Mouse (Mus musculus) lung, embryonic 14.5 days (tissue): ENCODE measurements around the gene Abca1. TPM values are rescaled to one million over a fixed set of nuclear protein-coding genes. Genes with fewer than 3 reads are reported as not detected.
A peak's percentile ranks its signal among the peaks of the same experiment; 100 is the strongest.

Source experiments
- ATAC-seq: fragments of 200-750 bp; cut with Nextera tagmentation; 2 replicates; pipeline ENCODE4 v1.8.0; 2017; ENCODE audit warnings: mild to moderate bottlenecking, moderate TSS enrichment, moderate library complexity; ENCODE audit not compliant: insufficient read depth
- DNase-seq: peaks from one replicate; pipeline ENCODE4 v3.0.0-alpha.2; 2015
- H3K27ac ChIP-seq: fragments of 300-500 bp; sonication (generic); 2 replicates; pipeline ENCODE4 v1.5.1; 2014; ENCODE audit warnings: low read depth, mild to moderate bottlenecking, moderate library complexity
- H3K27me3 ChIP-seq: fragments of 300-500 bp; sonication (generic); 2 replicates; pipeline ENCODE4 v1.6.1; 2014; ENCODE audit warnings: low read length, control low read depth; ENCODE audit not compliant: insufficient read depth
- H3K36me3 ChIP-seq: fragments of 300-500 bp; sonication (generic); 2 replicates; pipeline ENCODE4 v1.6.1; 2014; ENCODE audit warnings: control low read depth; ENCODE audit not compliant: insufficient read depth
- H3K4me1 ChIP-seq: fragments of 300-500 bp; sonication (generic); 2 replicates; pipeline ENCODE4 v1.6.1; 2014; ENCODE audit warnings: antibody characterized with exemption, control low read depth; ENCODE audit not compliant: insufficient read depth
- H3K4me2 ChIP-seq: fragments of 300-500 bp; sonication (generic); 2 replicates; pipeline ENCODE4 v1.6.1; 2014; ENCODE audit warnings: mild to moderate bottlenecking
- H3K4me3 ChIP-seq: fragments of 300-500 bp; sonication (generic); 2 replicates; pipeline ENCODE4 v1.5.1; 2014; ENCODE audit warnings: low read depth, low read length
- H3K9ac ChIP-seq: fragments of 300-500 bp; sonication (generic); 2 replicates; pipeline ENCODE4 v1.6.1; 2014
- H3K9me3 ChIP-seq: fragments of 300-500 bp; sonication (generic); 2 replicates; pipeline ENCODE4 v1.6.1; 2016; ENCODE audit warnings: low read depth, low read length, control low read depth
- CTCF ChIP-seq: IDR thresholded peaks from 2 replicates; pipeline ENCODE4 v1.5.1; 2016; ENCODE audit warnings: antibody characterized with exemption, low read depth
- WGBS: fragments of 180-500 bp; shearing (Covaris S2); extraction: QIAGEN DNeasy Blood & Tissue Kit; methylation state at CpG from one replicate; pipeline ENCODE4 v1.1.7; 2014; 5-methylcytosine and 5-hydroxymethylcytosine counted together
- polyA plus RNA-seq: library from polyadenylated mRNA; unstranded; fragments of >200 nt; fragmentation: Nextera tagmentation; extraction: Ambion mirVana; gene quantifications from 2 replicates; pipeline ENCODE4 v1.2.1, GENCODE M21; 2014

Gene Abca1
- polyA plus RNA-seq, 1 experiment from 2014 or later, result 13.6 TPM

- no peak for TF ChIP-seq CTCF
- Histone ChIP-seq H3K27me3 (no peaks in the 10 kb centered on the region), H3K4me2 (no peak overlapping the region), H3K4me3 (no peak overlapping the region), H3K4me1 (peaks cover 11% of the 10 kb centered on the region; the same call in 1 of the 2 replicates), H3K9me3 (no peaks in the 10 kb centered on the region), H3K36me3 (peaks cover 17% of the 10 kb centered on the region; the same call in 1 of the 2 replicates), H3K27ac (no peak overlapping the region), H3K9ac (no peak overlapping the region)
- WGBS, result 43% methylated on average over 8 of the region's 8 CpGs
- no peak for DNase-seq
- no peak for ATAC-seq
These were observed 15.7 kb downstream of the Abca1 start for GRCm38 (mm10) chr4:53144021-53144420.

GRCm38 (mm10) chr4:53140678-53141077 lies 19.0 kb downstream of the Abca1 start:
- no peak for TF ChIP-seq CTCF
- no peak overlapping the region for H3K4me2 ChIP-seq
- H3K9ac ChIP-seq, result no peak overlapping the region
- no peak overlapping the region for H3K4me3 ChIP-seq
- H3K27ac ChIP-seq, result no peak overlapping the region
- peaks cover 17% of the 10 kb centered on the region; the same call in 1 of the 2 replicates for H3K36me3 ChIP-seq
- H3K9me3 ChIP-seq, result no peaks in the 10 kb centered on the region
- 0 out of 2 replicates have a peak, but pooled peaks cover 3% of the 10 kb centered on the region for H3K4me1 ChIP-seq
- ATAC-seq (no peak), DNase-seq (no peak)
- no peaks in the 10 kb centered on the region for H3K27me3 ChIP-seq
- WGBS, result 95% methylated on average over 6 of the region's 6 CpGs

- no peak for TF ChIP-seq CTCF
- no peak overlapping the region for H3K9ac ChIP-seq
- peaks cover 17% of the 10 kb centered on the region; the same call in 1 of the 2 replicates for H3K36me3 ChIP-seq
- no peaks in the 10 kb centered on the region for H3K27me3 ChIP-seq
- 68% methylated on average over 2 of the region's 2 CpGs for WGBS
- ATAC-seq (no peak), DNase-seq (no peak)
- H3K27ac ChIP-seq, result no peak overlapping the region
- no peak overlapping the region for H3K4me2 ChIP-seq
- 0 out of 2 replicates have a peak, but pooled peaks cover 3% of the 10 kb centered on the region for H3K4me1 ChIP-seq
- no peaks in the 10 kb centered on the region for H3K9me3 ChIP-seq
- H3K4me3 ChIP-seq, result no peak overlapping the region
These were observed 20.2 kb downstream of the Abca1 start for GRCm38 (mm10) chr4:53139495-53139894.

- WGBS, result 74% methylated on average over 3 of the region's 3 CpGs
- no peak overlapping the region for H3K9ac ChIP-seq
- H3K4me3 ChIP-seq, result no peak overlapping the region
- H3K4me1 ChIP-seq, result 0 out of 2 replicates have a peak, but pooled peaks cover 2% of the 10 kb centered on the region
- peaks cover 17% of the 10 kb centered on the region; the same call in 1 of the 2 replicates for H3K36me3 ChIP-seq
- H3K27me3 ChIP-seq, result no peaks in the 10 kb centered on the region
- DNase-seq (no peak), ATAC-seq (no peak)
- H3K4me2 ChIP-seq, result no peak overlapping the region
- no peak for TF ChIP-seq CTCF
- no peak overlapping the region for H3K27ac ChIP-seq
- no peaks in the 10 kb centered on the region for H3K9me3 ChIP-seq
These were observed 20.7 kb downstream of the Abca1 start for GRCm38 (mm10) chr4:53138974-53139373.

- WGBS, result 83% methylated on average over 2 of the region's 2 CpGs
- Histone ChIP-seq H3K27me3 (no peaks in the 10 kb centered on the region), H3K36me3 (peaks cover 21% of the 10 kb centered on the region; the same call in 1 of the 2 replicates), H3K4me1 (no peaks in the 10 kb centered on the region), H3K27ac (no peak overlapping the region), H3K9me3 (no peaks in the 10 kb centered on the region), H3K4me2 (no peak overlapping the region), H3K4me3 (no peak overlapping the region), H3K9ac (no peak overlapping the region)
- no peak for DNase-seq
- no peak for TF ChIP-seq CTCF
- no peak for ATAC-seq
These were observed 22.6 kb downstream of the Abca1 start for GRCm38 (mm10) chr4:53137087-53137486.

GRCm38 (mm10) chr4:53134816-53135215 lies 24.9 kb downstream of the Abca1 start:
- no peaks in the 10 kb centered on the region for H3K27me3 ChIP-seq
- no peak overlapping the region for H3K9ac ChIP-seq
- 43% methylated on average over 7 of the region's 7 CpGs for WGBS
- H3K27ac ChIP-seq, result no peak overlapping the region
- H3K4me1 ChIP-seq, result no peaks in the 10 kb centered on the region
- no peak for TF ChIP-seq CTCF
- no peaks in the 10 kb centered on the region for H3K9me3 ChIP-seq
- peaks cover 28% of the 10 kb centered on the region; the same call in 1 of the 2 replicates for H3K36me3 ChIP-seq
- ATAC-seq (0 out of 2 replicates have a peak, but pooled peaks have one; percentile 24), DNase-seq (no peak)
- no peak overlapping the region for H3K4me3 ChIP-seq
- H3K4me2 ChIP-seq, result no peak overlapping the region

GRCm38 (mm10) chr4:53133995-53134394 lies 25.7 kb downstream of the Abca1 start:
- Histone ChIP-seq H3K9ac (no peak overlapping the region), H3K4me2 (no peak overlapping the region), H3K27ac (no peak overlapping the region), H3K4me1 (no peaks in the 10 kb centered on the region), H3K9me3 (no peaks in the 10 kb centered on the region), H3K27me3 (no peaks in the 10 kb centered on the region), H3K36me3 (peaks cover 28% of the 10 kb centered on the region; the same call in 1 of the 2 replicates), H3K4me3 (no peak overlapping the region)
- WGBS, result 53% methylated on average over 4 of the region's 4 CpGs
- no peak for TF ChIP-seq CTCF
- ATAC-seq (no peak), DNase-seq (no peak)
